Mouse (Mus musculus): ENCODE data around the gene Gstp2. TPM values are rescaled to one million over a fixed set of nuclear protein-coding genes. Genes with fewer than 3 reads are reported as not detected.
"Not testable (repeated sequence)": the region's sequence is repeated elsewhere in the genome, so short reads cannot be mapped to it uniquely, and the experiment has no call there.

Gene Gstp2
- polyA plus RNA-seq, 1 experiment = 87.8 TPM

DNA sequence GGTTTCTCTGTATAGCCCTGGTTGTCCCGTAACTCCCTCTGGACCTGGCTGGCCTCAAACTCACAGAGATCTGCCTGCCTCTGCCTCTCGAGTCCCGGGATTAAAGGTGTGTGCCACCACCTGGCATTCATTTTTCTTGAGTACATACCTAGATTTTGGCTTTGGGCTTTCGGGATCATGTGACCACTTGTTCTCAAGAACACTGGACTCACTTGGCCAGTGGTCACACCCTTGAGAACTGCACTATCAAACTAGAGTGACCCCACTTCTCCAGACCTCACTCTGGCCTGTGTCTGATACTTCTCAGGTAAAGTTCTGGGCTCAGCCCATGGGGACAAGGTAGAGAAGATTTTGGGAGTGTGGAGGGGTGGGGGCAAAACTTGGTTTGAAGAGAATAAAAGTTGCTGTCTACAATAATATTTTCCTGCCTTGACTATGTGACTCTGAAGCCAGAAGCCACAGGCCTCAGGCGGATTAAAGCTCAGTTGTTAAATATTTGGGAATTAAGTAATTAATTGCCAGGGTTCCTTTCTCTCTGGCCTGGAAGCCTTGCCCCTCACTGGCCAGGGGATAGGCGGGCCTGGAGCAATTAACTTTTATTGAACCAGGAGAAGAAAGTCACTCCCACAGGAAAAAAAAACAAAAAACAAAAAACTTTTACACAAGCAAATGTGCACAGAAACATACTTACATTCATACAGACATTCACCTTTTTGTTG lies 27.0 kb upstream of the Gstp2 start:
- 76% methylated on average over 6 of the region's 6 CpGs for WGBS
- no peak overlapping the region for H3K4me3 ChIP-seq (replicated peaks; ENCODE audit: extremely low read depth, low read depth, low read length)
- DNase-seq = no peak
- TF ChIP-seq CTCF (IDR thresholded peaks at IDR 0.05; ENCODE audit: insufficient read depth, low read length) = no peak
- TF ChIP-seq POLR2A (IDR thresholded peaks at IDR 0.05; ENCODE audit: borderline replicate concordance, extremely low read depth, low read depth, low read length) = no peak
- H3K4me1 ChIP-seq (ENCODE audit: control insufficient read depth, insufficient read depth, low read length) = no peaks in the 10 kb centered on the region

DNA sequence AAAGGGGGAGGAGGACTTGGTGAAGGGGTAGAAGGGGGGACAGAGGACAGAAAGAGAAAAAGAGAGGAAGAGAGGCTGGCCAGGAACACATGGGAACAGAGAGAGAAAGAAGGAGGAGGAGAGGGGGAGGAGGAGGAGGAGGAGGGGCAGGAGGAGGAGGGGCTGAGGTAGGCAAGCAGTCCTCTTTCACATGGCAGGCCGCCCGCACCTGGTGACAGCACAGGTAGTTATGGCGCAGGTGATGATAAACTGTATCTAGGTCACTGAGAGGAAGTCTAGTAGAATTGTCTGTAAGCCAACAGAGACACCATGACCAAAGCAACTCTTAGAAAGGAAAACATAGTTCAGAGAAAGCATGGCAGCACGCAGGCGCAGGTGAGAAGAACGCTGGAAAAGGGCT lies 25.6 kb upstream of the Gstp2 start:
- WGBS = 92% methylated on average over 6 of the region's 6 CpGs
- Histone ChIP-seq H3K4me1 (ENCODE audit: control insufficient read depth, insufficient read depth, low read length) (no peaks in the 10 kb centered on the region), H3K4me3 (replicated peaks; ENCODE audit: extremely low read depth, low read depth, low read length) (no peak overlapping the region)
- DNase-seq = no peak
- TF ChIP-seq CTCF (IDR thresholded peaks at IDR 0.05; ENCODE audit: insufficient read depth, low read length) (no peak), POLR2A (IDR thresholded peaks at IDR 0.05; ENCODE audit: borderline replicate concordance, extremely low read depth, low read depth, low read length) (no peak)

DNA sequence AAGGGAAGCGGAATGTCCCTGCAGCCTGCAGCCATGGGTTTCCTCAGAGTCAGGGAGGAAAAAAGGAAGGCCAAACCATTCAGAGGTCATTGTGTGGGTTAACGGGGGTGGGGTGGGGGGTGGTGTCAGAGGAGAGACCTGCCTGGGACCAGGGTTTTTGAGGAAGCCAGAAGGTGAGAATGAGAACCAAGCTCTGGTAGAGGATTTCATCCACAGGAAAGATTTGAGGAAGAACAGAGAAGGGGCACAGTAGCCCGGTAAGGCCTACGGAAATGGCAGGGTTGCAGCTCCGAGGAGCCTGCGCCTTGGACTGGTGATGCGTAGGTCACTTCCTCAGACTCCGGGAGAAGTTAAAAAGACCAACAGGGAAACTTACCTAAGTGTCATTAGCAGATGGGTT lies 24.9 kb upstream of the Gstp2 start:
- DNase-seq = no peak
- TF ChIP-seq POLR2A (IDR thresholded peaks at IDR 0.05; ENCODE audit: borderline replicate concordance, extremely low read depth, low read depth, low read length) (no peak), CTCF (IDR thresholded peaks at IDR 0.05; ENCODE audit: insufficient read depth, low read length) (no peak)
- Histone ChIP-seq H3K4me1 (ENCODE audit: control insufficient read depth, insufficient read depth, low read length) (no peaks in the 10 kb centered on the region), H3K4me3 (replicated peaks; ENCODE audit: extremely low read depth, low read depth, low read length) (no peak overlapping the region)
- 69% methylated on average over 8 of the region's 8 CpGs for WGBS

DNA sequence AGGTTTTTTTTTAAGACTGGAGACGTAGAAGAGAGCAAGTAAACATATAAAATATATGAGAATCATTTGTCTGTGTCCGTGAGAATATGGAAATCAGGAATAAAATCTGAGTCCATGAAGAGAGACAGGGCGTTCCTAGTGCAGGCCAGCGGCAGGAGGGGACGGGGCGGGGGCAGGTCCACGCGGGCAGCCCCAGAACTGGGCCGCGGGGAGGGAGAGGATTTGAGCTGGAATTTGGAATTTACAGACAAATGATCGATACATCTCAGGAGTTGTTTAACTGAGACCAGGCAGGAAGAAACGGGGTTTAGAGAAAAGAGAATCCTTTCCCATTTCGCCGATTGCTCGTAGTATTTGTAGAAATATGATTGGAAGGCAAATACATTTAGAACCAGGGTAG lies 24.5 kb upstream of the Gstp2 start:
- DNase-seq = no peak
- Histone ChIP-seq H3K4me3 (replicated peaks; ENCODE audit: extremely low read depth, low read depth, low read length) (no peak overlapping the region), H3K4me1 (ENCODE audit: control insufficient read depth, insufficient read depth, low read length) (no peaks in the 10 kb centered on the region)
- WGBS = 80% methylated on average over 15 of the region's 15 CpGs
- no peak for TF ChIP-seq CTCF (IDR thresholded peaks at IDR 0.05; ENCODE audit: insufficient read depth, low read length)
- TF ChIP-seq POLR2A (IDR thresholded peaks at IDR 0.05; ENCODE audit: borderline replicate concordance, extremely low read depth, low read depth, low read length) = no peak

DNA sequence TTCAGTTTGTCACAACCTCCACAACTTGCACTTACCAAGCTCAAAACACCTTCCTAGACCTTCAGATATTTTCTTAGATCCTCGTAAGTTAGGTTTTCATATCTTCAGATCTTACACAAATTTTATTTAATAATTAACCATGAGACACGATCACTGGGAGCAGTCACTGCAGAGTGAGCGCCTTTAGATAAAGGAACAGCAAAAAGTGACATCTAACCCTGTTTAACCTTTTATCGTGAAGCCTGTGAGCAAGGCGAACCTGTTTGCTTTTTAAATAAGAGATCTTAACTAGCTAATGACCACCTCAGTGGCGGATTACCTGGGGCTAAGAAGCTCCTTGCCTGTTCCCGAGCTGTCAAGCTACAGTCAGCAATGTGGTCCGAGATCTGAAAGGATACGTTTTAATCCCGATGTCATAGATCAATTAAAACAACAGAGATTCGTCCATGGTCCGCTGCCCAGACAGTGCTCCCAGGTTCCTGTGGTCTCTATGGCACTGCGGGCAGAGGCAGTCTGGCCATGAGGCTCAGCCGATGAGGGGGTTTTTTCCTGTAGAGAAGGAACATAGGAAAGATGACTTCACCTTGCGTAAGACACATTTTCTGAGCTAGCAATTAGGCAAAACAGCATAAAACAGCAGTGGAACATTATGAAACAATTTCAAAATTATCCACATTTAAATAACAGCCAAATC lies 23.0 kb upstream of the Gstp2 start:
- TF ChIP-seq POLR2A (IDR thresholded peaks at IDR 0.05; ENCODE audit: borderline replicate concordance, extremely low read depth, low read depth, low read length) (no peak), CTCF (IDR thresholded peaks at IDR 0.05; ENCODE audit: insufficient read depth, low read length) (no peak)
- WGBS = 67% methylated on average over 15 of the region's 15 CpGs
- DNase-seq = no peak
- no peaks in the 10 kb centered on the region for H3K4me1 ChIP-seq (ENCODE audit: control insufficient read depth, insufficient read depth, low read length)
- H3K4me3 ChIP-seq (replicated peaks; ENCODE audit: extremely low read depth, low read depth, low read length) = no peak overlapping the region

DNA sequence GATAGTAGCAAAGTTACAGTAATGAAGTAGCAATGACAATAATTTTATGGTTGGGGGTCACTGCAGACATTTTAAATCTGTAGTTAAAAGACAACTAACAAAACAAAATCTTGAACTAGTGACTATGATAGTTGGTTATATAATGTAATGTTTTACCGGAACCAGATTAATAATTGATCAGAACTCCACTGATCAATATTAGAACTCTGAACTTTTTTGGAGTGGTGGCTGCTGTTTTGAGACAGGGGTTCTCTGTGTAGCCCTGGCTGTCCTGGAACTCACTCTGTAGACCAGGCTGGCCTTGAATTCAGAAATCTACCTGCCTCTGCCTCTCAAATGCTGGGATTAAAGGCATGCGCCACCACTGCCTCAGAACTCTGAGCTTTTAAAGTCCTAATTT lies 22.4 kb upstream of the Gstp2 start:
- DNase-seq; H3K4me3 ChIP-seq (replicated peaks; ENCODE audit: extremely low read depth, low read depth, low read length); H3K4me1 ChIP-seq (ENCODE audit: control insufficient read depth, insufficient read depth, low read length): not testable (repeated sequence)
- 94% methylated on average over 2 of the region's 2 CpGs for whole genome bisulfite sequencing

DNA sequence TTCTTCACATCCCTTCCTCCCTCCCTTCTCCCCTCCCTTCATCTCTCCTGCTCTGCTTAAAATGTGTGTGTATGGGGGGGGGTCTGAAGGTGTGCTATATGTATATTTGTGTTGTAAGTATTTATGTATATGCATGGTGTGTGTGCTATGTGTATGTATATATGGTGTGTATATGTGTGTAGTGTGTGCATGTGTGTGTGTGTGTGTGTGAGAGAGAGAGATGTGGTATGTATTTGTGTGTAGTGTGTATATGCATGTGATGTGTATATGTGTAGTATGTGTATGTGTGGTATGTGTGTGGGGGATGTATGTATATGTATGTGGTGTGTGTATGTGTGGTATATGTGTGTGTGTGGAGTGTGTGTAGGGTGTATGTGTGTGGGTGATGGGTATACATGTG lies 21.1 kb upstream of the Gstp2 start:
- TF ChIP-seq POLR2A (IDR thresholded peaks at IDR 0.05; ENCODE audit: borderline replicate concordance, extremely low read depth, low read depth, low read length) = no peak
- no peak for TF ChIP-seq CTCF (IDR thresholded peaks at IDR 0.05; ENCODE audit: insufficient read depth, low read length)
- Histone ChIP-seq H3K4me3 (replicated peaks; ENCODE audit: extremely low read depth, low read depth, low read length) (no peak overlapping the region), H3K4me1 (ENCODE audit: control insufficient read depth, insufficient read depth, low read length) (no peaks in the 10 kb centered on the region)
- DNase-seq = no peak

DNA sequence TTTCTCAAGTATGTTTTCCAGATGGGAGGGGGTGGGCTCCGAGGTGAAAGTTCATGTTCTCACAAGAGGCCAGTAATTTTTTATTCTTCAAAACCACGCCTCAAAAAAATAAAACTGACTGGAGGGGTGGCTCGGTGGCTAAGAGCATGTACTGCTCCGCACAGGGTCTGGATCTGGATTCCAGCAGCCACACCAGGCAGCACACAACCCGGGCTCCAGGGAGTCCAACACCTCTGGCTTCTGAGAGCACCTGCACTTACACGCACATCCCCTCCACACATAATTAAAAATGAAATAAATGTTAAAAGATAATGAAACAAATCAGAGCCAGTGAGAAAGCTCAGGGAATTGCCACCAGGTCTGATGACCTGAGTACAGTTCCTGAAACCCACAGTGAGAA lies 20.5 kb upstream of the Gstp2 start:
- Histone ChIP-seq H3K4me1 (ENCODE audit: control insufficient read depth, insufficient read depth, low read length) (no peaks in the 10 kb centered on the region), H3K4me3 (replicated peaks; ENCODE audit: extremely low read depth, low read depth, low read length) (no peak overlapping the region)
- TF ChIP-seq CTCF (IDR thresholded peaks at IDR 0.05; ENCODE audit: insufficient read depth, low read length) = no peak
- no peak for TF ChIP-seq POLR2A (IDR thresholded peaks at IDR 0.05; ENCODE audit: borderline replicate concordance, extremely low read depth, low read depth, low read length)
- 40% methylated on average over 6 of the region's 6 CpGs for WGBS
- DNase-seq = no peak

DNA sequence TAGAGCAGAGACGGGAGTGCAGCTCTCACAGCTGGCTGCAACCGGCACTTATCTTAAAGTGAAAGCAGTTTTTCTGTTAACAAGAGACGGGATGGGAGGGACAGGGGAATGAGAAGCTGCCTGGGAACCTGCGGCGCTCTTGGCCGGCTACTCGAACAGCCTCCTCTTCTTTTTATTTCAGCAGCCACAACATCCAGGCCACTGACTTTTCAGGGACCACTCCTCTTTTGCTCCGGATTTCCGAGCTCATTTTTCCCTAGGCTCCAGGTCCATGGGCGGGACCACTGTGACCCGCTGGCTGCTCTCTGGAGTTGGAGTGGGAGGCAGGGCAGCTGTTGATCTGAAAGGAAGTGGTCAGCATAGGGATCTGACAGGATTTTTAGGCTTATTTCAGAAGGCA lies 18.7 kb upstream of the Gstp2 start:
- H3K4me3 ChIP-seq (replicated peaks; ENCODE audit: extremely low read depth, low read depth, low read length); H3K4me1 ChIP-seq (ENCODE audit: control insufficient read depth, insufficient read depth, low read length); DNase-seq: not testable (repeated sequence)
- 3% methylated on average over 6 of the region's 11 CpGs for WGBS

DNA sequence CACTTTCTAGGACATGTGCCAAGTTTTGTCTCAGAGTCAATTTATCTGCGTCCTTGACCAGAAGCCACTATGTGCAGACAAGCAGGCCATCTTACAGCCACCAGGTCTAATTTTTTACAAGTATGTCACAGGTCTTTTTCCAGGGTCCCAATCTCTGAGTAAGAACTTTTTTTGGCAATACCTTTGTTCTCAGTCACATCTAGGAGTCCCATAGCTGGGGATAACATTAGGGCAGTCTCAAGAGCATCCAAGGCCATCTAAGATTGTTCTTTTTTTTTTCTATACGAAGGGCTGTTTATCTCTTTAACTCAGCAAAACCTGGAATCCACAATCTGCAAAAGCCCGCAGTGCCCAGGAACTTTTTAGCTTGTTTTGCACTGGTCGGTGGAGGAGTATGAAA lies 17.5 kb upstream of the Gstp2 start:
- not testable (repeated sequence) for H3K4me3 ChIP-seq (replicated peaks; ENCODE audit: extremely low read depth, low read depth, low read length); H3K4me1 ChIP-seq (ENCODE audit: control insufficient read depth, insufficient read depth, low read length); DNase-seq
- WGBS = 47% methylated on average over 4 of the region's 4 CpGs
